ENCODE assay signal across 9 mouse cellular contexts in genomic region chr2:19703020-19703613, GRCm38 (mm10). TPM values are rescaled to one million over a fixed set of nuclear protein-coding genes. Genes with fewer than 3 reads are reported as not detected.
A peak's percentile ranks its signal among the peaks of the same experiment; 100 is the strongest.
DNase-seq lines count a peak whose midpoint lies in the region; ATAC-seq lines count a peak whose summit lies in the region.
"Had no signal": no experiment of that assay in that cellular context is flagged by ENCODE, and none has a peak within 500 bp of the region (broad histone marks: within the 10 kb centered on the region; RNA-seq: fewer than 3 reads in every experiment).

No protein-coding gene starts in this region.

- no peak overlapping the region for H3K9ac ChIP-seq in kidney, embryonic 15.5 days
- H3K9ac ChIP-seq in intestine, embryonic 15.5 days: no peak overlapping the region

- ATAC-seq in kidney, embryonic 15.5 days (replicated peaks; ENCODE audit: low FRiP score): no peak
- ATAC-seq in intestine, embryonic 15.5 days: no peak

- no peak overlapping the region for H3K4me2 ChIP-seq in kidney, embryonic 15.5 days
- no peak overlapping the region for H3K4me2 ChIP-seq in intestine, embryonic 15.5 days (replicated peaks)

- H3K4me1 ChIP-seq in kidney, embryonic 15.5 days: no peaks in the 10 kb centered on the region
- H3K4me1 ChIP-seq in intestine, embryonic 15.5 days (replicated peaks): no peaks in the 10 kb centered on the region

- H3K36me3 ChIP-seq in kidney, embryonic 15.5 days: no peaks in the 10 kb centered on the region
- H3K36me3 ChIP-seq in intestine, embryonic 15.5 days: no peaks in the 10 kb centered on the region

- no peaks in the 10 kb centered on the region for H3K27me3 ChIP-seq in kidney, embryonic 15.5 days
- no peaks in the 10 kb centered on the region for H3K27me3 ChIP-seq in intestine, embryonic 15.5 days (replicated peaks)

- DNase-seq in 3T3-L1 (ENCODE audit: low read depth, low spot score): peak; percentile 68
- peak; percentile 72 for DNase-seq in Muller cell, postnatal 12 days (ENCODE audit: inconsistent ontology term)
- peak; percentile 50 to 56 for DNase-seq in cerebellum, postnatal 36 days
- DNase-seq in heart, postnatal 14 days: peak; percentile 44 to 61
- no peak for DNase-seq in natural killer cell, adult 2 months (ENCODE audit: low spot score in 2 of 2)
- DNase-seq in ovary, postnatal 36 days (ENCODE audit: low spot score): no peak

- intact Hi-C loops in heart, postnatal 14 days (cut with DNase I): loop anchor here (5.0 kb wide), 1 partner anchor 41 kb away; no protein-coding TSS in a partner anchor

- H3K9me3 ChIP-seq in kidney, embryonic 15.5 days (replicated peaks): no peaks in the 10 kb centered on the region
- H3K9me3 ChIP-seq in intestine, embryonic 15.5 days: no peaks in the 10 kb centered on the region

- no peak overlapping the region for H3K27ac ChIP-seq in kidney, embryonic 15.5 days
- no peak overlapping the region for H3K27ac ChIP-seq in intestine, embryonic 15.5 days

- no peak overlapping the region for H3K4me3 ChIP-seq in kidney, embryonic 15.5 days (replicated peaks)
- no peak overlapping the region for H3K4me3 ChIP-seq in intestine, embryonic 15.5 days (replicated peaks)
- H3K4me3 ChIP-seq: erythroblast, embryonic 14.5 days had no signal

RNA-seq across cellular contexts. Expression of gene Otud1, which starts 45.6 kb away (rescaled TPM):
- total RNA-seq in heart, postnatal 14 days (2021): 10 to 100 TPM; 15.7 to 17.7 TPM
- polyA plus RNA-seq in kidney, embryonic 15.5 days (2015; fragmentation: Nextera tagmentation; extraction: Ambion mirVana): 1.3 and 1.5 TPM in 2 replicates
- 1.1 and 1.3 TPM in 2 replicates for polyA plus RNA-seq in intestine, embryonic 15.5 days (2015; fragmentation: Nextera tagmentation; extraction: Ambion mirVana)

Comparison
In these comparisons a context has a peak if more than half of its experiments do, and no peak if none do; other contexts are left out.
1. DNase-seq: peak in 3T3-L1 (single experiment), Muller cell, postnatal 12 days (single experiment), cerebellum, postnatal 36 days (2 of 2) and heart, postnatal 14 days (2 of 2); none in natural killer cell, adult 2 months (0 of 2) and ovary, postnatal 36 days (single experiment).